Mouse (Mus musculus) kidney, adult 10 weeks (tissue): Measurements from ENCODE around the gene Rpap1. TPM values are rescaled to one million over a fixed set of nuclear protein-coding genes. Genes with fewer than 3 reads are reported as not detected.

Experiments
- polyA plus RNA-seq: library from polyadenylated mRNA; stranded (reverse); fragments of 350-450 nt; fragmentation: Illumina TruSeq; extraction: RNeasy Lipid Tissue Mini Kit (QIAGEN cat#74804); gene quantifications from one replicate; pipeline ENCODE4 v1.2.3, GENCODE M21; 2014; ENCODE audit warnings: low read depth, low replicate concordance

The Rpap1 gene
- 0.44 TPM for polyA plus RNA-seq

DNA sequence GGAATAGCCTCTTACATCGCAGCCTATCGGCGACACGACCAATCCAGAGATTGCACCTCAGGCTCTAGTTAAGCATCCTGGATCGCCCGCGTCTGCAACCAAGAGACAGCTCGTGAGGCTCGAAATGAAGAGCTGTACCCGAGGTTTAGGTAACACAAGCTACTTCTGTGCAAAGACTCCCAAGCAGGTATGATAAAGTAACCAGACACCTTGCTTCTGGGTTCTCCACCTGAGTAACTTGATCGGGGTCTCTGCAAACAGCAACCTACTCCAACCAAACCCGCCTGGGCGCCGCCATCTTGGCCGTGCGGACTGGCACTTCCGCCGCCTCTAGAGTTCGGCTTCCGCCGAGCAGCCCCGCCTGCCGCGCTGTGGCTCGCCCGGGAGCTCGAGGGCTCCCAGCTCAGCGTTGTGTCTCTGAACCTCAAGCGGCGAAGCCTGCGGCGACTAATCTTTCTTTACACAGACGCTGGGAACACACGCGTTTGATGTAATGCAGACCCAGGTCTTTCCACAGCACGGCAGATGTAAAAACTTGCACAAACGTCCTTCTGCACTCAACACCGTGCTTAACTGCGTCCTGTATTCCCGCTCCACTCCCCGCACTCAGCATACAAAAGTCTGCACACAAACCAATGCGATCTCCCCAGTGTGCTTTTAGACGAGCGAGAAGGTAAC is at the start of gene Rpap1:
Gene Rpap1 (minus strand): TSS at position 332 of the 678 bp plus-strand sequence.

DNA sequence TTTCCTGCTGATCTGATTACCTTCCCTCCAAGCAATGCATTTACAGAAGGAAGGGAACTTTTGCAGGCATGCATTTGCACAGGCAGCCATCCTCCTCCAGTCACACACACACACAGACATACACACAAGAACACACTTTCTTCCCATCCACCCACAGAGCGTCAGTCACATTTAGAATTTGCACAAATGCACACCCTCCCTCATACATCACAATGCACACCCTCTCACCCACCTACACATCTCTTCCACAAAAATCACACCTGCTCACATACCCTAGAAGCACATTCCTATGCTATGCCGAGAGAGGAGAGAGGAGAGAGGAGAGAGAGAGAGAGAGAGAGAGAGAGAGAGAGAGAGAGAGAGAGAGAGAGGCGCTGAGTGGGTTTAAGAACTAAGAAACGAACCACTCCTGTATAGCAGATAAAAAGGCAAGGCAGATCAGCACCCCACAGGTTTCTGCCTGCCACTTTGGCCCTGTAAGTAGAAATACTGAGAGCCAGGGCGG is 10.0 kb upstream of the Rpap1 start, which contains the start of gene Tyro3:
Gene Tyro3 (plus strand): TSS at position 455 of the 505 bp plus-strand sequence.

DNA sequence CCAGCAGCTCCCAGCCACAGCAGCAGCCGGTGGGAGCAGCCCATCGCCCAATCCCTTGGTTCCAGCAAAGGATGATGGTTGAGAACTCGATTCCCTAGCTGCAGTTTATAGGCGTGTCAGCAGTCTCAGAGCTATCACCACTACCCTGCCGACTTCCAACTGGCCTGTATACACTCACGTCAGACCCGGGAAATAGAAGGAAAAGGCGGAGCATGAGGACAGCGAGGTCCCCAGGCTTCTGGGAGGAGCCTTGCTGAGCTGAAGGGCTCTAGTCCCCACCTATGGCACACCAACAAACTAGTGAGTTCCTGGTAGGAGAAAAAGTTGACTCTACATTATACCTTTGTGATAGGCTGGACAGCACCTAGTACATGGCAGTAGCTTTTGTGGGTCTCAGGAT is 27.1 kb downstream of the Rpap1 start, which contains the start of gene Ltk:
Gene Ltk (minus strand): TSS at position 181 of the 400 bp plus-strand sequence.

DNA sequence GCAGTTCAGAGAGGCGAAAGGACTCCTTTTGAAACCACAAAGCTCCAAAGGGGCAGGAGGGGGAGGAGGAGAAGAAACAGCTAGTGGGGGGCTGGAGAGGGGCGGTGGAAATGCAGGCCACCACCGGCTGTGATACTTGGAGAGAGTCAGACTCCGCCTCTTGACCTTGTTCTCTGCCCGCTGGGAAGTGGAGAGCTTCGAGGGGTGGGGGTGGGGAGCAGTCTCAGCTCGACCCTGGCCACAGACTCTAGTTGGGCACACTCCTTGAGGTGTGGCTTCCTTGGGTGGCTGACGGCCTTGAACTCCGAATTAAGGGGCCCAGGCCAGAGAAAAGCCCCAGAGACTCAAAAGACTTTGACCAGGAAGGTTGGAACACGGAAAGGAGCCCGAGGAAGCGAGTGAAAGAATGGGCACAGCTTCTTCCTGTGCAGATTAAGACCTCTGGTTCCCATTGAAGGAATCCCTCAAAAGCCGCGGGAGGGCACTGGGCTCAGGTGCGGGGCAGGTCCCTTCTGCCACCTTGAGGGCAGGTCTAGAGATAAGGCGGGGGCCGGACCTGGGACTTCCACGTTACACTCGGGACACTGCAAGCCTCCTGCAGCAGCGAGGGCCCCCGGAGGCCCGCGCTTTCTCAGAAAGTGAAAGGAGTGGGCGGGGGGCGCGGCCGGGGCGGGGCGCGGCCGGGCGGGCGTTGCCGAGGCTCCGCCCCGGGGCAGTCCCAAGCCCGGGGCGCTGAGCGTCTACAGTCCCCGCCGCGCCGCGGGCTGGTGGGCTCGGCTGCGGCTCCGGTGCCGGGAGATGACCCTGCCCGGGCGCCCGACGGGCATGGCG is 45.5 kb downstream of the Rpap1 start, which contains the start of gene Itpka:
Gene Itpka (plus strand): TSS at position 757 of the 831 bp plus-strand sequence.

Other genes starting within 250 kb of the Rpap1 start
- 0.36 TPM for gene Exd1, start 239.9 kb downstream of the Rpap1 start, polyA plus RNA-seq
- 314 TPM for gene Chp1, start 239.8 kb downstream of the Rpap1 start, polyA plus RNA-seq
- gene Nusap1, start 169.2 kb downstream of the Rpap1 start, polyA plus RNA-seq, result 1.1 TPM
- 1.1 TPM for gene Oip5, start 169.1 kb downstream of the Rpap1 start, polyA plus RNA-seq
- 125 TPM for gene Ndufaf1, start 124.7 kb downstream of the Rpap1 start, polyA plus RNA-seq
- 18.9 TPM for gene Rtf1, start 112.5 kb downstream of the Rpap1 start, polyA plus RNA-seq
- not detected for gene Itpka, start 45.2 kb downstream of the Rpap1 start, polyA plus RNA-seq
- gene Ltk, start 27.1 kb downstream of the Rpap1 start, polyA plus RNA-seq, result not detected
- 0.44 TPM for gene Tyro3, start 10.2 kb upstream of the Rpap1 start, polyA plus RNA-seq
- 30.2 TPM for gene Mga, start 109.7 kb upstream of the Rpap1 start, polyA plus RNA-seq
- 1.6 TPM for gene Mapkbp1, start 185.2 kb upstream of the Rpap1 start, polyA plus RNA-seq
- gene Jmjd7, start 239.9 kb upstream of the Rpap1 start, polyA plus RNA-seq, result not detected
- gene Gm28042, start 240.0 kb upstream of the Rpap1 start, polyA plus RNA-seq, result not detected
- 0.28 TPM for gene Pla2g4b, start 245.9 kb upstream of the Rpap1 start, polyA plus RNA-seq